ENCODE assay signal across 10 mouse cellular contexts in the genomic region with DNA sequence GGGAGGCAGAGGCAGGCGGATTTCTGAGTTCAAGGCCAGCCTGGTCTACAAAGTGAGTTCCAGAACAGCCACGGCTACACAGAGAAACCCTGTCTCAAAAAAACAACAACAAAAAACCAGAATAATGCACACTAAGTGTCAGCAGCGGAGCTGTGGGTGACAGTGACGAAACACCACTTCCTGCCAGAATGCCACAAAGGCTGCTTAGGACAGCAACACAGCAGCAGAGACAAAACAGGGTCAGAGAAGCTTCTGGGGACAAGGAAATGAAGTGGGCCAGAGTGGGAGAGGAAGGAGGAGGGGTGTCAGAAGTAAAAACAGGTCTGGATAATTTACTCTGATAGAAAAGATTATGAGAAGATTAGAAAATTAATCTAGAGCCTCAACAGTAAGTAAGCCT. TPM values are rescaled to one million over a fixed set of nuclear protein-coding genes. Genes with fewer than 3 reads are reported as not detected.
DNase-seq lines count a peak whose midpoint lies in the region; ATAC-seq lines count a peak whose summit lies in the region.
"Had no signal": no experiment of that assay in that cellular context is flagged by ENCODE, and none has a peak within 500 bp of the region (broad histone marks: within the 10 kb centered on the region; RNA-seq: fewer than 3 reads in every experiment).

No protein-coding gene starts in this region.

- DNase-seq in heart, adult 18-20 months = peak; percentile 18 to 36
- DNase-seq in heart, postnatal 4 days = no peak
- peak; percentile 85 for DNase-seq in CD4-positive helper T cell, adult 2 months (ENCODE audit: low read depth, low spot score)
- DNase-seq in induced T-regulatory cell, adult 2 months (ENCODE audit: low read depth) = peak; percentile 86
- peak; percentile 26 to 37 for DNase-seq in monocyte, adult 2 months (ENCODE audit: low read depth in 1 of 2, low spot score in 2 of 2)
- no peak for DNase-seq in cerebellum, adult 18-20 months
- no peak for DNase-seq in ovary, postnatal 14 days (ENCODE audit: low spot score)
- DNase-seq: cerebellum, postnatal 36 days had no signal

- no peak for ATAC-seq in erythroid progenitor cell, adult 5-6 weeks (replicated peaks; ENCODE audit: low FRiP score, poor library complexity, severe bottlenecking)
- ATAC-seq: Patski had no signal

RNA-seq across cellular contexts. Expression of gene Tmem97, which starts 49.5 kb away (rescaled TPM):
- total RNA-seq in heart, adult 18-20 months (2021) = 1 to 10 TPM; 4.2 to 6.1 TPM
- total RNA-seq in heart, postnatal 4 days (2021) = 10 to 100 TPM; 31.4 to 32.3 TPM
- 22.2 and 26.7 TPM in 2 replicates for total RNA-seq in erythroid progenitor cell, adult 5-6 weeks (2015; ENCODE audit: low replicate concordance)
- total RNA-seq in erythroid progenitor cell, adult 5-6 weeks (2017; ENCODE audit: low replicate concordance) = 6.0 and 14.0 TPM in 2 replicates

Comparison
In these comparisons a context has a peak if more than half of its experiments do, and no peak if none do; other contexts are left out.
1. DNase-seq: peak in heart, adult 18-20 months (2 of 2), CD4-positive helper T cell, adult 2 months (single experiment), induced T-regulatory cell, adult 2 months (single experiment) and monocyte, adult 2 months (2 of 2); none in heart, postnatal 4 days (single experiment), cerebellum, adult 18-20 months (0 of 2) and ovary, postnatal 14 days (single experiment).